Mouse (Mus musculus): Measurements from ENCODE around the gene Fmnl1. TPM values are rescaled to one million over a fixed set of nuclear protein-coding genes. Genes with fewer than 3 reads are reported as not detected.

Fmnl1 gene
- polyA plus RNA-seq, 1 experiment from 2014 or later = 2.4 TPM

- H3K4me3 ChIP-seq = no peak overlapping the region
- 29% methylated on average over 9 of the region's 9 CpGs for WGBS
- no peaks in the 10 kb centered on the region for H3K9me3 ChIP-seq
- no peak overlapping the region for H3K4me2 ChIP-seq
- H3K9ac ChIP-seq = no peak overlapping the region
- peaks cover 95% of the 10 kb centered on the region for H3K27me3 ChIP-seq
- no peak for ATAC-seq (ENCODE audit: insufficient number of reproducible peaks, insufficient read depth, low FRiP score, low TSS enrichment, low read depth)
- H3K27ac ChIP-seq = no peak overlapping the region
- H3K4me1 ChIP-seq = peaks cover 26% of the 10 kb centered on the region
- H3K36me3 ChIP-seq = no peaks in the 10 kb centered on the region
Observed at GRCm38 (mm10) chr11:103193825-103194168, 22.9 kb downstream of the Fmnl1 start.

- Histone ChIP-seq H3K27ac (no peak overlapping the region), H3K4me3 (no peak overlapping the region), H3K9ac (no peak overlapping the region), H3K4me1 (peaks cover 39% of the 10 kb centered on the region), H3K9me3 (no peaks in the 10 kb centered on the region), H3K36me3 (no peaks in the 10 kb centered on the region), H3K27me3 (peaks cover 100% of the 10 kb centered on the region), H3K4me2 (no peak overlapping the region)
- no peak for ATAC-seq (ENCODE audit: insufficient number of reproducible peaks, insufficient read depth, low FRiP score, low TSS enrichment, low read depth)
- 87% methylated on average over 18 of the region's 18 CpGs for WGBS
Observed at GRCm38 (mm10) chr11:103195236-103195635, 24.3 kb downstream of the Fmnl1 start.

GRCm38 (mm10) chr11:103195656-103196055 is 24.7 kb downstream of the Fmnl1 start:
- no peaks in the 10 kb centered on the region for H3K9me3 ChIP-seq
- H3K4me3 ChIP-seq = no peak overlapping the region
- no peak overlapping the region for H3K4me2 ChIP-seq
- H3K9ac ChIP-seq = no peak overlapping the region
- no peaks in the 10 kb centered on the region for H3K36me3 ChIP-seq
- H3K4me1 ChIP-seq = peaks cover 40% of the 10 kb centered on the region
- 79% methylated on average over 5 of the region's 5 CpGs for WGBS
- ATAC-seq (ENCODE audit: insufficient number of reproducible peaks, insufficient read depth, low FRiP score, low TSS enrichment, low read depth) = no peak
- peaks cover 100% of the 10 kb centered on the region for H3K27me3 ChIP-seq
- H3K27ac ChIP-seq = no peak overlapping the region

- no peak for ATAC-seq (ENCODE audit: insufficient number of reproducible peaks, insufficient read depth, low FRiP score, low TSS enrichment, low read depth)
- H3K4me1 ChIP-seq = peaks cover 49% of the 10 kb centered on the region
- H3K27me3 ChIP-seq = peaks cover 91% of the 10 kb centered on the region
- H3K9ac ChIP-seq = no peak overlapping the region
- H3K36me3 ChIP-seq = no peaks in the 10 kb centered on the region
- no peak overlapping the region for H3K4me3 ChIP-seq
- no peak overlapping the region for H3K27ac ChIP-seq
- H3K4me2 ChIP-seq = no peak overlapping the region
- no peaks in the 10 kb centered on the region for H3K9me3 ChIP-seq
- 80% methylated on average over 4 of the region's 4 CpGs for WGBS
Observed at GRCm38 (mm10) chr11:103197340-103197739, 26.4 kb downstream of the Fmnl1 start.

GRCm38 (mm10) chr11:103198339-103198738 is 27.4 kb downstream of the Fmnl1 start:
- Histone ChIP-seq H3K4me1 (peaks cover 39% of the 10 kb centered on the region), H3K4me2 (peak overlapping the region; percentile 90), H3K9me3 (no peaks in the 10 kb centered on the region), H3K27me3 (peaks cover 81% of the 10 kb centered on the region), H3K9ac (0 out of 2 replicates have a peak overlapping the region, but pooled peaks have one; percentile 11), H3K4me3 (peak overlapping the region; percentile 51; the same call in 1 of the 2 replicates), H3K27ac (no peak overlapping the region), H3K36me3 (no peaks in the 10 kb centered on the region)
- 4% methylated on average over 16 of the region's 16 CpGs for WGBS
- ATAC-seq (ENCODE audit: insufficient number of reproducible peaks, insufficient read depth, low FRiP score, low TSS enrichment, low read depth) = no peak

GRCm38 (mm10) chr11:103198911-103199803 is 28.2 kb downstream of the Fmnl1 start:
- H3K4me2 ChIP-seq = peak overlapping the region; percentile 90
- 2% methylated on average over 59 of the region's 59 CpGs for WGBS
- H3K27me3 ChIP-seq = peaks cover 73% of the 10 kb centered on the region
- peak; percentile 22; the same call in 1 of the 2 replicates for ATAC-seq (ENCODE audit: insufficient number of reproducible peaks, insufficient read depth, low FRiP score, low TSS enrichment, low read depth)
- no peaks in the 10 kb centered on the region for H3K9me3 ChIP-seq
- peak overlapping the region; percentile 64 for H3K9ac ChIP-seq
- H3K4me3 ChIP-seq = peak overlapping the region; percentile 51
- H3K4me1 ChIP-seq = peaks cover 34% of the 10 kb centered on the region
- H3K36me3 ChIP-seq = no peaks in the 10 kb centered on the region
- H3K27ac ChIP-seq = no peak overlapping the region

- Histone ChIP-seq H3K27ac (peak overlapping the region; percentile 57), H3K27me3 (peaks cover 48% of the 10 kb centered on the region), H3K4me3 (no peak overlapping the region), H3K36me3 (no peaks in the 10 kb centered on the region), H3K4me2 (no peak overlapping the region), H3K4me1 (peaks cover 34% of the 10 kb centered on the region), H3K9ac (no peak overlapping the region), H3K9me3 (no peaks in the 10 kb centered on the region)
- ATAC-seq (ENCODE audit: insufficient number of reproducible peaks, insufficient read depth, low FRiP score, low TSS enrichment, low read depth) = peak; percentile 65
- WGBS = 9% methylated on average over 6 of the region's 6 CpGs
Observed at GRCm38 (mm10) chr11:103201664-103202063, 30.8 kb downstream of the Fmnl1 start.

- no peak overlapping the region for H3K4me3 ChIP-seq
- ATAC-seq (ENCODE audit: insufficient number of reproducible peaks, insufficient read depth, low FRiP score, low TSS enrichment, low read depth) = no peak
- H3K4me2 ChIP-seq = no peak overlapping the region
- H3K36me3 ChIP-seq = no peaks in the 10 kb centered on the region
- no peak overlapping the region for H3K9ac ChIP-seq
- no peaks in the 10 kb centered on the region for H3K9me3 ChIP-seq
- peaks cover 34% of the 10 kb centered on the region for H3K4me1 ChIP-seq
- no peak overlapping the region for H3K27ac ChIP-seq
- peaks cover 41% of the 10 kb centered on the region for H3K27me3 ChIP-seq
Observed at GRCm38 (mm10) chr11:103202376-103202775, 31.5 kb downstream of the Fmnl1 start.

- Histone ChIP-seq H3K4me2 (no peak overlapping the region), H3K36me3 (no peaks in the 10 kb centered on the region), H3K9ac (no peak overlapping the region), H3K27me3 (peaks cover 2% of the 10 kb centered on the region; the same call in 1 of the 2 replicates), H3K4me3 (no peak overlapping the region), H3K9me3 (no peaks in the 10 kb centered on the region), H3K27ac (no peak overlapping the region), H3K4me1 (peaks cover 7% of the 10 kb centered on the region)
- no peak for ATAC-seq (ENCODE audit: insufficient number of reproducible peaks, insufficient read depth, low FRiP score, low TSS enrichment, low read depth)
- 90% methylated on average over 6 of the region's 6 CpGs for WGBS
Observed at GRCm38 (mm10) chr11:103206203-103206602, 35.3 kb downstream of the Fmnl1 start.

- H3K4me1 ChIP-seq = no peaks in the 10 kb centered on the region
- WGBS = 82% methylated on average over 3 of the region's 3 CpGs
- no peaks in the 10 kb centered on the region for H3K36me3 ChIP-seq
- no peak for ATAC-seq (ENCODE audit: insufficient number of reproducible peaks, insufficient read depth, low FRiP score, low TSS enrichment, low read depth)
- H3K27me3 ChIP-seq = no peaks in the 10 kb centered on the region
- H3K27ac ChIP-seq = no peak within 1 kb of the TSS
- H3K4me2 ChIP-seq = no peak within 1 kb of the TSS
- H3K9ac ChIP-seq = no peak within 1 kb of the TSS
- no peak within 1 kb of the TSS for H3K4me3 ChIP-seq
- H3K9me3 ChIP-seq = no peaks in the 10 kb centered on the region
Observed at GRCm38 (mm10) chr11:103208458-103208857, 37.6 kb downstream of the Fmnl1 start, which contains the start of gene 1700023F06Rik. Gene 1700023F06Rik (minus strand): TSS chr11:103208558.

GRCm38 (mm10) chr11:103210291-103210690 is 39.4 kb downstream of the Fmnl1 start:
- Histone ChIP-seq H3K9ac (no peak overlapping the region), H3K9me3 (no peaks in the 10 kb centered on the region), H3K27me3 (no peaks in the 10 kb centered on the region), H3K36me3 (no peaks in the 10 kb centered on the region), H3K4me2 (no peak overlapping the region), H3K4me1 (no peaks in the 10 kb centered on the region), H3K4me3 (no peak overlapping the region), H3K27ac (no peak overlapping the region)
- no peak for ATAC-seq (ENCODE audit: insufficient number of reproducible peaks, insufficient read depth, low FRiP score, low TSS enrichment, low read depth)
- WGBS = 63% methylated on average over 8 of the region's 8 CpGs

- Histone ChIP-seq H3K27me3 (0 out of 2 replicates have a peak, but pooled peaks cover 9% of the 10 kb centered on the region), H3K4me3 (no peak overlapping the region), H3K9me3 (no peaks in the 10 kb centered on the region), H3K36me3 (no peaks in the 10 kb centered on the region), H3K4me1 (peaks cover 7% of the 10 kb centered on the region), H3K27ac (no peak overlapping the region), H3K9ac (no peak overlapping the region), H3K4me2 (no peak overlapping the region)
- no peak for ATAC-seq (ENCODE audit: insufficient number of reproducible peaks, insufficient read depth, low FRiP score, low TSS enrichment, low read depth)
- 83% methylated on average over 5 of the region's 5 CpGs for WGBS
Observed at GRCm38 (mm10) chr11:103213712-103214111, 42.8 kb downstream of the Fmnl1 start.
